Mouse (Mus musculus): Measurements from ENCODE around the gene Tspan10.

GRCm38 (mm10) chr11:120442765-120443280, 379 bp downstream of the Tspan10 start:
- TF ChIP-seq CTCF (IDR thresholded peaks at IDR 0.05; ENCODE audit: low read depth) (peak; percentile 28; the same call in 1 of the 2 replicates), EP300 (optimal IDR thresholded peaks at IDR 0.05) (no peak)

All from stomach, postnatal 0 days (tissue).